Mouse (Mus musculus): ENCODE measurements around the gene Rrp1b. TPM values are rescaled to one million over a fixed set of nuclear protein-coding genes. Genes with fewer than 3 reads are reported as not detected.

The Rrp1b gene
- total RNA-seq, 1 experiment, result 155 TPM

DNA sequence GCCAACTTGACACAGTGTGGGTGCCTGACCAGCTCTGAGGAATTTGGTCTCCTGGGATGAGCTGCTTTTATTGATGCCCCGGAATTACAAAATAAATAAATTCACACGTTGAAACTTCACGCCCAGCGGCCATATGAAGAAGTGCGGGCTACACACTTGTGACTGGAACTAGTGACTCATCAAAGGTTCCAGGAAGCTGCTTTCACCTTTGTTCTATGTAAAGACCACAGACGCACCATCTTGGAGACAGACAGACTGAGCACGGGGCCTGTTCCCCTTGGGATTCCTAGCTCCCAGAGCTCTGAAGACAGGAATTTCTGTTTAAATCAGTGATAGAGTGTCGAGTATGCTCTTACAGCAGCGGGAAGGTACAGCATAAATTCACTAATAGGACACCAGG is 31.6 kb downstream of the Rrp1b start:
- no peaks in the 10 kb centered on the region for H3K4me1 ChIP-seq (ENCODE audit: control insufficient read depth in 2 of 2, insufficient read depth in 2 of 2, low read length in 2 of 2, poor library complexity in 1 of 2)
- H3K4me3 ChIP-seq (ENCODE audit: insufficient read depth in 1 of 2, low read depth in 1 of 2, low read length in 2 of 2, poor library complexity in 1 of 2, severe bottlenecking in 1 of 2), result no peak overlapping the region
- DNase-seq (ENCODE audit: low read depth, low spot score), result no peak
- no peaks in the 10 kb centered on the region for H3K9me3 ChIP-seq (ENCODE audit: control insufficient read depth, insufficient read depth, low read depth, low read length)
- no peak for TF ChIP-seq ZNF384 (IDR thresholded peaks at IDR 0.05; ENCODE audit: low read depth, low read length)
- no peak for TF ChIP-seq CHD2 (IDR thresholded peaks at IDR 0.05; ENCODE audit: low read depth, low read length)
- no peak for TF ChIP-seq ZC3H11A (IDR thresholded peaks at IDR 0.05; ENCODE audit: borderline replicate concordance, low read depth, low read length)
- TF ChIP-seq MAFK (IDR thresholded peaks at IDR 0.05; ENCODE audit: insufficient read depth, low read depth, low read length), result no peak
- TF ChIP-seq HCFC1 (IDR thresholded peaks at IDR 0.05; ENCODE audit: borderline replicate concordance, insufficient read depth, low read length), result no peak
- in situ Hi-C loops (cut with MboI; ENCODE audit: low sequenced_read_pairs in 2 of 2, unreplicated experiment in 2 of 2), result no loop called here
- H3K36me3 ChIP-seq (ENCODE audit: control insufficient read depth, insufficient read depth, low read length, poor library complexity, severe bottlenecking), result peaks cover 4% of the 10 kb centered on the region
- H3K27ac ChIP-seq (ENCODE audit: insufficient read depth, low read depth, low read length, poor library complexity, severe bottlenecking), result no peak overlapping the region
- no peak overlapping the region for H3K9ac ChIP-seq (ENCODE audit: insufficient read depth, low read depth, low read length, poor library complexity, severe bottlenecking)

DNA sequence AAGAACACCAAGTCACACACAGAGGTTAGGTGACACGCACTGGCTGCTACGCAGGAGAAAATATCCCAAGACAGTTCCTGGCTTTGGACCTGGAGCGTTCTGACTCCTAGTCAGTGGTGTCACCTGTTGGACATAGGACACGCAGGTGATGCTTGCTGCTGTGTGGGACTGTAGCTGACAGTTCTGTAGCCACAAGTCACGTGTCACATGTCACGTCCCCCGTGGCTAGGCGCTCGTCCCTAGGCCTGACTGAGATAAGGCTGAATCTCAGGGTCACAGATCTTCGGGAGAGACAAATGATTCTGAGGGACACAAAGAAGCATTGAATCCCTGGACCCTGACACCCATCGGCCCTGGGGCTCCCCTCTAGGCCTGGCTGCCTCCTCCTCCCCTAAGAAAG is 32.5 kb downstream of the Rrp1b start:
- no peaks in the 10 kb centered on the region for H3K36me3 ChIP-seq (ENCODE audit: control insufficient read depth, insufficient read depth, low read length, poor library complexity, severe bottlenecking)
- in situ Hi-C loops (cut with MboI; ENCODE audit: low sequenced_read_pairs in 2 of 2, unreplicated experiment in 2 of 2), result no loop called here
- no peak overlapping the region for H3K9ac ChIP-seq (ENCODE audit: insufficient read depth, low read depth, low read length, poor library complexity, severe bottlenecking)
- no peak for TF ChIP-seq MAFK (IDR thresholded peaks at IDR 0.05; ENCODE audit: insufficient read depth, low read depth, low read length)
- no peak for TF ChIP-seq CHD2 (IDR thresholded peaks at IDR 0.05; ENCODE audit: low read depth, low read length)
- TF ChIP-seq ZC3H11A (IDR thresholded peaks at IDR 0.05; ENCODE audit: borderline replicate concordance, low read depth, low read length), result no peak
- TF ChIP-seq ZNF384 (IDR thresholded peaks at IDR 0.05; ENCODE audit: low read depth, low read length), result no peak
- TF ChIP-seq HCFC1 (IDR thresholded peaks at IDR 0.05; ENCODE audit: borderline replicate concordance, insufficient read depth, low read length), result no peak
- H3K4me3 ChIP-seq (ENCODE audit: insufficient read depth in 1 of 2, low read depth in 1 of 2, low read length in 2 of 2, poor library complexity in 1 of 2, severe bottlenecking in 1 of 2), result no peak overlapping the region
- 0 out of 4 replicates have a peak, but pooled peaks cover 0 to under 1% of the 10 kb centered on the region in 2 experiments for H3K4me1 ChIP-seq (ENCODE audit: control insufficient read depth in 2 of 2, insufficient read depth in 2 of 2, low read length in 2 of 2, poor library complexity in 1 of 2)
- no peak overlapping the region for H3K27ac ChIP-seq (ENCODE audit: insufficient read depth, low read depth, low read length, poor library complexity, severe bottlenecking)
- H3K9me3 ChIP-seq (ENCODE audit: control insufficient read depth, insufficient read depth, low read depth, low read length), result no peaks in the 10 kb centered on the region
- no peak for DNase-seq (ENCODE audit: low read depth, low spot score)

DNA sequence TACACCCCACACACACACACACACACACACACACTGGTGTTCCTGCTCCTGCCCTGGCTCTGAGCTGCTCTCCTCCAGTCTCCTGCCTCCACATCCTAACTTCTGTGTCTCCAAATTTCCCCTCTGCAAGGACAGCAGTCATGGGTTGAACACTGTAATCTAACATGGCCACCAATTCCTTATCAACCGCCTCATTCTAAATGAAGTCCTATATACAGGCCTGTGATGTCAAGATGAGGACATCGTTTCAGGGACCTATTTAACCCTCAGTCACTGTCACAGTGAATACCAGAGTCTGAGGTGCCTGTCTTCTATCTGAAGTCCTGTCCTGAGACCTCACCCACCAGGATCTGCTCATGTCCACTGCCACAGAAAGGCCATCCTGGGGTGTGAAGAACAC is 32.9 kb downstream of the Rrp1b start:
- no peak overlapping the region for H3K27ac ChIP-seq (ENCODE audit: insufficient read depth, low read depth, low read length, poor library complexity, severe bottlenecking)
- no peak overlapping the region for H3K4me3 ChIP-seq (ENCODE audit: insufficient read depth in 1 of 2, low read depth in 1 of 2, low read length in 2 of 2, poor library complexity in 1 of 2, severe bottlenecking in 1 of 2)
- in situ Hi-C loops (cut with MboI; ENCODE audit: low sequenced_read_pairs in 2 of 2, unreplicated experiment in 2 of 2), result no loop called here
- TF ChIP-seq CHD2 (IDR thresholded peaks at IDR 0.05; ENCODE audit: low read depth, low read length) (no peak), ZC3H11A (IDR thresholded peaks at IDR 0.05; ENCODE audit: borderline replicate concordance, low read depth, low read length) (no peak), MAFK (IDR thresholded peaks at IDR 0.05; ENCODE audit: insufficient read depth, low read depth, low read length) (no peak)
- no peaks in the 10 kb centered on the region for H3K36me3 ChIP-seq (ENCODE audit: control insufficient read depth, insufficient read depth, low read length, poor library complexity, severe bottlenecking)
- peaks cover 0 to 3% of the 10 kb centered on the region in 2 experiments; a peak in 1 of 4 replicates for H3K4me1 ChIP-seq (ENCODE audit: control insufficient read depth in 2 of 2, insufficient read depth in 2 of 2, low read length in 2 of 2, poor library complexity in 1 of 2)
- H3K9me3 ChIP-seq (ENCODE audit: control insufficient read depth, insufficient read depth, low read depth, low read length), result no peaks in the 10 kb centered on the region
- no peak overlapping the region for H3K9ac ChIP-seq (ENCODE audit: insufficient read depth, low read depth, low read length, poor library complexity, severe bottlenecking)
- no peak for DNase-seq (ENCODE audit: low read depth, low spot score)

DNA sequence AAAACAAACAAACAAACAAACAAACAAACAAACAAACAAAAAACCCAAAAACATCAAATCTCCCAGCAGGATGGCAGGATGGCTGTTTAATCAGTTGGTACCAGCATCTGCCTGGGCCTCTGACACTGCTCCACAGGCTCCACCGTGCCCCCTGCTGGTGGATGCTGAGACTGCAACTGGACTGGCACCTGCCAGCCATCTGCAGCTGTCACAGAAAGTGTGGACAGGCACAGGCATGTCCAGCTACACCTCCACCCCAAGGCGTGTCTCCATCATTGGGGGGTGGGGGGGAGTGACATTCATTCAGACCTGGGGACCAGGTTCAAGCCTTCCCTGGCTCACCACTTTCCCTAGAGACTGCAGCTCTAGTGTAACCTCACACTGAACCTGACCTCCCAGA is 37.5 kb downstream of the Rrp1b start:
- H3K27ac ChIP-seq (ENCODE audit: insufficient read depth, low read depth, low read length, poor library complexity, severe bottlenecking), result no peak overlapping the region
- TF ChIP-seq MAFK (IDR thresholded peaks at IDR 0.05; ENCODE audit: insufficient read depth, low read depth, low read length) (no peak), ZC3H11A (IDR thresholded peaks at IDR 0.05; ENCODE audit: borderline replicate concordance, low read depth, low read length) (peak; percentile 57; the same call in 1 of the 2 replicates), CHD2 (IDR thresholded peaks at IDR 0.05; ENCODE audit: low read depth, low read length) (no peak), ZNF384 (IDR thresholded peaks at IDR 0.05; ENCODE audit: low read depth, low read length) (no peak), HCFC1 (IDR thresholded peaks at IDR 0.05; ENCODE audit: borderline replicate concordance, insufficient read depth, low read length) (no peak)

DNA sequence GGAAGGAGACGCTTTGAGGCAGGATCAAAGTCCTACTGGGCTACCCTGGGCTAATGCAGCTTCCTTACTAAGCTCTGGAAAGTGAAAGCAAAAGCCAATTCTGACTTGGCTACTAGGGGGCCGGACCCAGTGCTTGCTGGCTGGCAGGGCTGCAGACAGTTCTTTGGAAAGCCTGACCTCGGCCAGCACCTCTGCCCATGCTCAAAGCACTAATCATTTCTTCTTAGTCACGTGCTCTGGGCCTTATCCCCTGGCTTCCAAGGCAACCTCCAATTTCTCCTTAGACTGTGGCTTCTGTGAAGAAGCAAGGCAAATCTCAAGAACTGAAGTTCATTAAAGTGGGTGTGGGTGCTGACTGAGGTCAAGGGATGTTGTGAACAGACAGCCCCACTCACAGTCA is 38.8 kb downstream of the Rrp1b start:
- Histone ChIP-seq H3K36me3 (ENCODE audit: control insufficient read depth, insufficient read depth, low read length, poor library complexity, severe bottlenecking) (no peaks in the 10 kb centered on the region), H3K9me3 (ENCODE audit: control insufficient read depth, insufficient read depth, low read depth, low read length) (no peaks in the 10 kb centered on the region), H3K4me1 (ENCODE audit: control insufficient read depth in 2 of 2, insufficient read depth in 2 of 2, low read length in 2 of 2, poor library complexity in 1 of 2) (peaks cover 0 to 9% of the 10 kb centered on the region in 2 experiments; a peak in 1 of 4 replicates), H3K4me3 (ENCODE audit: insufficient read depth in 1 of 2, low read depth in 1 of 2, low read length in 2 of 2, poor library complexity in 1 of 2, severe bottlenecking in 1 of 2) (no peak overlapping the region), H3K27ac (ENCODE audit: insufficient read depth, low read depth, low read length, poor library complexity, severe bottlenecking) (no peak overlapping the region), H3K9ac (ENCODE audit: insufficient read depth, low read depth, low read length, poor library complexity, severe bottlenecking) (no peak overlapping the region)
- DNase-seq (ENCODE audit: low read depth, low spot score), result no peak
- in situ Hi-C loops (cut with MboI; ENCODE audit: low sequenced_read_pairs in 2 of 2, unreplicated experiment in 2 of 2), result no loop called here
- TF ChIP-seq MAFK (IDR thresholded peaks at IDR 0.05; ENCODE audit: insufficient read depth, low read depth, low read length) (no peak), HCFC1 (IDR thresholded peaks at IDR 0.05; ENCODE audit: borderline replicate concordance, insufficient read depth, low read length) (no peak), CHD2 (IDR thresholded peaks at IDR 0.05; ENCODE audit: low read depth, low read length) (no peak), ZC3H11A (IDR thresholded peaks at IDR 0.05; ENCODE audit: borderline replicate concordance, low read depth, low read length) (no peak), ZNF384 (IDR thresholded peaks at IDR 0.05; ENCODE audit: low read depth, low read length) (no peak)

More for the DNA sequence above, 37.5 kb downstream of the Rrp1b start:
- H3K36me3 ChIP-seq (ENCODE audit: control insufficient read depth, insufficient read depth, low read length, poor library complexity, severe bottlenecking), result no peaks in the 10 kb centered on the region
- peaks cover 0 to 9% of the 10 kb centered on the region in 2 experiments; a peak in 1 of 4 replicates for H3K4me1 ChIP-seq (ENCODE audit: control insufficient read depth in 2 of 2, insufficient read depth in 2 of 2, low read length in 2 of 2, poor library complexity in 1 of 2)
- 0 out of 2 replicates have a peak overlapping the region, but pooled peaks have one; percentile 24 for H3K9ac ChIP-seq (ENCODE audit: insufficient read depth, low read depth, low read length, poor library complexity, severe bottlenecking)
- peak; percentile 68 for DNase-seq (ENCODE audit: low read depth, low spot score)
- H3K4me3 ChIP-seq (ENCODE audit: insufficient read depth in 1 of 2, low read depth in 1 of 2, low read length in 2 of 2, poor library complexity in 1 of 2, severe bottlenecking in 1 of 2), result no peak overlapping the region
- no peaks in the 10 kb centered on the region for H3K9me3 ChIP-seq (ENCODE audit: control insufficient read depth, insufficient read depth, low read depth, low read length)
- in situ Hi-C loops (cut with MboI; ENCODE audit: low sequenced_read_pairs in 2 of 2, unreplicated experiment in 2 of 2), result no loop called here

All from ES-E14 (cell line).